Mouse (Mus musculus): Measurements from ENCODE around the gene Tmem210. TPM values are rescaled to one million over a fixed set of nuclear protein-coding genes. Genes with fewer than 3 reads are reported as not detected.
A peak's percentile ranks its signal among the peaks of the same experiment; 100 is the strongest.

Tmem210 gene
- polyA plus RNA-seq, 1 experiment from 2014 or later = not detected

GRCm38 (mm10) chr2:25289651-25290050 lies 1.7 kb downstream of the Tmem210 start, which contains the start of gene Lrrc26:
Gene Lrrc26 (plus strand): TSS chr2:25289915.
- Histone ChIP-seq H3K4me3 (replicated peaks; ENCODE audit: low read length) (peak within 1 kb of the TSS; percentile 25), H3K4me1 (replicated peaks; ENCODE audit: control insufficient read depth, insufficient read depth, low read length) (peaks cover 28% of the 10 kb centered on the region), H3K9ac (replicated peaks; ENCODE audit: low read depth, low read length) (peak within 1 kb of the TSS; percentile 35; the same call in 1 of the 2 replicates), H3K9me3 (ENCODE audit: control insufficient read depth, low read length) (no peaks in the 10 kb centered on the region), H3K4me2 (ENCODE audit: low read length) (peak within 1 kb of the TSS; percentile 49), H3K36me3 (ENCODE audit: control insufficient read depth, insufficient read depth) (peaks cover 9% of the 10 kb centered on the region; the same call in 1 of the 2 replicates), H3K27me3 (replicated peaks; ENCODE audit: control insufficient read depth, insufficient read depth, low read length) (peaks cover 49% of the 10 kb centered on the region), H3K27ac (ENCODE audit: low read length) (no peak within 1 kb of the TSS)
- no peak for ATAC-seq
- WGBS = 10% methylated on average over 11 of the region's 11 CpGs

DNA sequence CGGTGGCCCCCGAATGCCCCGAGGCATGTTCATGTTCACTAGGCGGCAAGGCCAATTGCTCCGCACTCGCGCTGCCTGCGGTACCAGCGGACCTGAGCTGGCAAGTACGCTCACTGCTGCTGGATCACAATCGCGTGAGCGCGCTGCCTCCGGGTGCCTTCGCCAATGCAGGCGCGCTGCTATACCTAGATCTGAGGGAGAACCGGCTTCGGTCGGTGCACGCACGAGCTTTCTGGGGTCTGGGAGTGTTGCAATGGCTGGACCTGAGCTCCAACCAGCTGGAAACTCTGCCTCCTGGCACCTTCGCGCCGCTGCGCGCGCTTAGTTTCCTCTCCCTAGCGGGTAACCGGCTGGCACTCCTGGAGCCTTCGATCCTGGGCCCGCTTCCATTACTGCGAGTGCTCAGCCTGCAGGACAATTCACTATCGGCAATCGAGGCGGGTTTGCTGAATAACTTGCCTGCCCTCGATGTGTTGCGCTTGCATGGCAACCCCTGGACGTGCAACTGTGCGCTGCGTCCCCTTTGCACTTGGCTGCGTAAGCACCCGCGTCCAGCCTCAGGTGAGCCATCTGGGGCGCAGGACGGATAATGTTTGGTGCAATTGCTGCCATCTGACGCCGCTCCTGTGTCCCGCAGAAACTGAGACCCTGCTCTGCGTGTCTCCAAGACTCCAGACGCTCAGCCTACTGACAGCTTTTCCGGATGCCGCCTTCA lies 2.3 kb downstream of the Tmem210 start:
- Histone ChIP-seq H3K27me3 (replicated peaks; ENCODE audit: control insufficient read depth, insufficient read depth, low read length) (peaks cover 52% of the 10 kb centered on the region), H3K9ac (replicated peaks; ENCODE audit: low read depth, low read length) (peak overlapping the region; percentile 35; the same call in 1 of the 2 replicates), H3K27ac (ENCODE audit: low read length) (no peak overlapping the region), H3K4me3 (replicated peaks; ENCODE audit: low read length) (peak overlapping the region; percentile 25), H3K9me3 (ENCODE audit: control insufficient read depth, low read length) (no peaks in the 10 kb centered on the region), H3K4me1 (replicated peaks; ENCODE audit: control insufficient read depth, insufficient read depth, low read length) (peaks cover 28% of the 10 kb centered on the region), H3K36me3 (ENCODE audit: control insufficient read depth, insufficient read depth) (peaks cover 7% of the 10 kb centered on the region; the same call in 1 of the 2 replicates), H3K4me2 (ENCODE audit: low read length) (peak overlapping the region; percentile 49)
- peak; percentile 38; the same call in 1 of the 2 replicates for ATAC-seq
- 2% methylated on average over 54 of the region's 54 CpGs for WGBS

DNA sequence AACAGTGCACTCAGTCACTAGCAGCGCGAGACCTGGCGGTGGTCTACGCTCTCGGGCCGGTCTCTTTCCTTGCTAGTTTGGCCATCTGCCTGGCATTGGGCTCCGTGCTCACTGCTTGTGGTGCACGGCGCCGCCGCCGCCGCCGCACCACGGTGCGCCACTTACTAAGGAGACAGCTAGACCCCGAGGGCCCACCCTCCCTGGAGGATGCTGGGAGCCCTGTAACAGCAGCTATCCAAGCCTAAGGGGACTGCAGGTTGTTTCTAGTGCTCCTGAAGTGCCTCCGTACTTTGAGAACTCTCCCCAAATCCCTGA lies 2.8 kb downstream of the Tmem210 start:
- H3K27me3 ChIP-seq (replicated peaks; ENCODE audit: control insufficient read depth, insufficient read depth, low read length) = peaks cover 52% of the 10 kb centered on the region
- no peaks in the 10 kb centered on the region for H3K9me3 ChIP-seq (ENCODE audit: control insufficient read depth, low read length)
- peak; percentile 31; the same call in 1 of the 2 replicates for ATAC-seq
- peak overlapping the region; percentile 25 for H3K4me3 ChIP-seq (replicated peaks; ENCODE audit: low read length)
- H3K27ac ChIP-seq (ENCODE audit: low read length) = no peak overlapping the region
- peaks cover 28% of the 10 kb centered on the region for H3K4me1 ChIP-seq (replicated peaks; ENCODE audit: control insufficient read depth, insufficient read depth, low read length)
- peaks cover 4% of the 10 kb centered on the region; the same call in 1 of the 2 replicates for H3K36me3 ChIP-seq (ENCODE audit: control insufficient read depth, insufficient read depth)
- peak overlapping the region; percentile 49 for H3K4me2 ChIP-seq (ENCODE audit: low read length)
- H3K9ac ChIP-seq (replicated peaks; ENCODE audit: low read depth, low read length) = peak overlapping the region; percentile 31; the same call in 1 of the 2 replicates
- WGBS = 2% methylated on average over 18 of the region's 18 CpGs

DNA sequence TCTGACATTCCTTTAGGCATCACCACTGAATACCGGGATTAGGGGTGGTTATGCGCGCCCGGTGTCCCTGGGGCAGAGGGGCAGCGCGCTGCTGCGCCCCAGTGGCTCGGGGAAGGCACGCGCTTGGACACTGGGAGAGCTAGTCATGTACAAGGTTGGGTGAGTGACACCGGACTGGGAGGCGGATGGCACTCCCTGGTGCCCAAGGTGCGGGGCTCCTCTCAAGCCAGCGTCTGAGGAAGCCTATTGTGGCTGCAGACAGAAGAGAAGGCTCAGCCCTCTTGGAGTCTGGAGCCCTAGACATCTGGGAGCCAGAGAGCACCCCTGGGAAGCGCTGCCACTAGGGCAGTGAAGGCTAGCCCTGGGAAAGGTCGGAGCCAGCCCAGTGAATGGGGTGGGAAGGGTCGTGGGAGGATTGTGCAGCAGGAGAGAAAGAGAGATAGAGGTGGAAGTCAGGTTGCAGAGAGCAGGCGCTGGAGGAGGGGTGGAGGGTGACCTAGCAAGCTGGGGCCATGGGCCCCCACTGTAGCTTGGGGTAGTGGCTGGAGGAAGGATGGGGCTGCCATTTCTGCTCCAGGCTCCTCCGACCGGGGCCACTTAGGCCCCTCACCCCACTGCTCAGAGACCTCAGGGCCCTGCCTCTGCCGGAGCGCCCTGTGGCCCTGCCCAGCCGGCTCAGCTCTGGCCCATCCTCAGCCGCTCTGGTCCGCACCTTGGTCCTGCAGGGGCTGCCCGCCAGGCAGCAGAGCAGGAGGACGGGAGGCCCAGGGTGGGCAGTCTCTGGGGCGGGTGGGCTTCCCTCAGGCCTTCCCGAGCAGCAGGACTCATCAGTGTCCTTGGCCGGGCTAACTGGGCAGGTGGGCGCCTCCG lies 3.5 kb downstream of the Tmem210 start:
- H3K36me3 ChIP-seq (ENCODE audit: control insufficient read depth, insufficient read depth) = no peaks in the 10 kb centered on the region
- no peak overlapping the region for H3K27ac ChIP-seq (ENCODE audit: low read length)
- H3K4me1 ChIP-seq (replicated peaks; ENCODE audit: control insufficient read depth, insufficient read depth, low read length) = peaks cover 28% of the 10 kb centered on the region
- H3K4me3 ChIP-seq (replicated peaks; ENCODE audit: low read length) = peak overlapping the region; percentile 25
- no peak for ATAC-seq
- H3K9ac ChIP-seq (replicated peaks; ENCODE audit: low read depth, low read length) = no peak overlapping the region
- peak overlapping the region; percentile 49 for H3K4me2 ChIP-seq (ENCODE audit: low read length)
- H3K9me3 ChIP-seq (ENCODE audit: control insufficient read depth, low read length) = no peaks in the 10 kb centered on the region
- peaks cover 52% of the 10 kb centered on the region for H3K27me3 ChIP-seq (replicated peaks; ENCODE audit: control insufficient read depth, insufficient read depth, low read length)
- WGBS = 4% methylated on average over 32 of the region's 32 CpGs

GRCm38 (mm10) chr2:25292054-25292544 lies 4.2 kb downstream of the Tmem210 start:
- peak; percentile 7; the same call in 1 of the 2 replicates for ATAC-seq

DNA sequence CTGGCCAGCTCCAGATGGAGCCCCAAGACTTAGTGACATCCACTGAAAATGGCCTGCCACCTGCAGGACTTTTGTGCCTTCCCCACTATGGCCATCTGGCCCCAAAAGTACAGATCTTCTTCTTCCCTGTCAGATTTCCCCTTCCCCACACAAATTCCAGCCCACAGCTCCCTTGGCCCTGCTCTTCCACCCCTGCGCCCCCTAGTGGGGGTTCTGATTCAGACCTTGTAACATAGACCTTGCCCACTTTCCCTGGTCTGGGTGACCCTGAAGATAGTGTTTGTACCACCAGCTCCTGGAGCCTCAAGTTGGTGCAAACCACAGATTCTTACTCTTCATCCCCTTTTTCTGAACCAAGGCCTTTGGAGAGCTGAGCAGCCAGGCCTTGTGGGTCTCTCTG lies 4.9 kb downstream of the Tmem210 start:
- no peaks in the 10 kb centered on the region for H3K36me3 ChIP-seq (ENCODE audit: control insufficient read depth, insufficient read depth)
- H3K27ac ChIP-seq (ENCODE audit: low read length) = no peak overlapping the region
- H3K9me3 ChIP-seq (ENCODE audit: control insufficient read depth, low read length) = no peaks in the 10 kb centered on the region
- no peak; the same call in 1 of the 2 replicates for ATAC-seq
- H3K4me3 ChIP-seq (replicated peaks; ENCODE audit: low read length) = no peak overlapping the region
- H3K27me3 ChIP-seq (replicated peaks; ENCODE audit: control insufficient read depth, insufficient read depth, low read length) = peaks cover 62% of the 10 kb centered on the region
- H3K4me1 ChIP-seq (replicated peaks; ENCODE audit: control insufficient read depth, insufficient read depth, low read length) = peaks cover 28% of the 10 kb centered on the region
- WGBS = 0% methylated on average over 1 of the region's 1 CpGs
- no peak overlapping the region for H3K9ac ChIP-seq (replicated peaks; ENCODE audit: low read depth, low read length)
- H3K4me2 ChIP-seq (ENCODE audit: low read length) = no peak overlapping the region

More at GRCm38 (mm10) chr2:25292054-25292544, 4.2 kb downstream of the Tmem210 start:
- Histone ChIP-seq H3K36me3 (ENCODE audit: control insufficient read depth, insufficient read depth) (no peaks in the 10 kb centered on the region), H3K9ac (replicated peaks; ENCODE audit: low read depth, low read length) (peak overlapping the region; percentile 44), H3K9me3 (ENCODE audit: control insufficient read depth, low read length) (no peaks in the 10 kb centered on the region), H3K27me3 (replicated peaks; ENCODE audit: control insufficient read depth, insufficient read depth, low read length) (peaks cover 58% of the 10 kb centered on the region), H3K4me3 (replicated peaks; ENCODE audit: low read length) (peak overlapping the region; percentile 24), H3K4me1 (replicated peaks; ENCODE audit: control insufficient read depth, insufficient read depth, low read length) (peaks cover 28% of the 10 kb centered on the region), H3K4me2 (ENCODE audit: low read length) (peak overlapping the region; percentile 41), H3K27ac (ENCODE audit: low read length) (no peak overlapping the region)
- WGBS = 5% methylated on average over 34 of the region's 43 CpGs

DNA sequence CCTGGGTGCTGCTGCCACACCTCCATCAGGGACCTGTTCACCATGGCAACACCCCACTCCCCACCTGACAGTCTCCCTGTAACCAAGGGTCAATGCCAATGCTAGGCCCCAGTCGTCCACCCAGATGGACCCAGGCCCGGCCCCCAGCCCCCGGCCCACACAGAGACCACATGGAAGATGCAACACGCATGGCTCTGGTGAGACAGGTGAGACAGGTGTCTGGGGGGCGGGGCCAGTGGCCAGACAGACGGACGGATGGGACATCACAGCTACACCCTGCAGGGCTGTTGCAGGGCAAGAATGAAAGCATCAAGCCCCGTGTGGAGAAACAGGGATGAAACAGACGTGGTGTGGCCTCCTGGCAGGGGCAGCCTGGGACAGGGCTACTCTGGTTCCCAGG lies 5.8 kb downstream of the Tmem210 start:
- Histone ChIP-seq H3K27me3 (replicated peaks; ENCODE audit: control insufficient read depth, insufficient read depth, low read length) (peaks cover 56% of the 10 kb centered on the region), H3K4me1 (replicated peaks; ENCODE audit: control insufficient read depth, insufficient read depth, low read length) (peaks cover 28% of the 10 kb centered on the region), H3K27ac (ENCODE audit: low read length) (no peak overlapping the region), H3K4me3 (replicated peaks; ENCODE audit: low read length) (no peak overlapping the region), H3K9ac (replicated peaks; ENCODE audit: low read depth, low read length) (no peak overlapping the region), H3K36me3 (ENCODE audit: control insufficient read depth, insufficient read depth) (no peaks in the 10 kb centered on the region), H3K9me3 (ENCODE audit: control insufficient read depth, low read length) (no peaks in the 10 kb centered on the region), H3K4me2 (ENCODE audit: low read length) (no peak overlapping the region)
- ATAC-seq = no peak
- WGBS = 75% methylated on average over 9 of the region's 9 CpGs

- Histone ChIP-seq H3K27me3 (replicated peaks; ENCODE audit: control insufficient read depth, insufficient read depth, low read length) (peaks cover 24% of the 10 kb centered on the region), H3K9ac (replicated peaks; ENCODE audit: low read depth, low read length) (no peak overlapping the region), H3K9me3 (ENCODE audit: control insufficient read depth, low read length) (no peaks in the 10 kb centered on the region), H3K36me3 (ENCODE audit: control insufficient read depth, insufficient read depth) (no peaks in the 10 kb centered on the region), H3K27ac (ENCODE audit: low read length) (no peak overlapping the region), H3K4me3 (replicated peaks; ENCODE audit: low read length) (no peak overlapping the region), H3K4me1 (replicated peaks; ENCODE audit: control insufficient read depth, insufficient read depth, low read length) (peaks cover 6% of the 10 kb centered on the region), H3K4me2 (ENCODE audit: low read length) (no peak overlapping the region)
- 78% methylated on average over 7 of the region's 8 CpGs for WGBS
- no peak for ATAC-seq
These were observed 9.1 kb downstream of the Tmem210 start for GRCm38 (mm10) chr2:25297093-25297492.

DNA sequence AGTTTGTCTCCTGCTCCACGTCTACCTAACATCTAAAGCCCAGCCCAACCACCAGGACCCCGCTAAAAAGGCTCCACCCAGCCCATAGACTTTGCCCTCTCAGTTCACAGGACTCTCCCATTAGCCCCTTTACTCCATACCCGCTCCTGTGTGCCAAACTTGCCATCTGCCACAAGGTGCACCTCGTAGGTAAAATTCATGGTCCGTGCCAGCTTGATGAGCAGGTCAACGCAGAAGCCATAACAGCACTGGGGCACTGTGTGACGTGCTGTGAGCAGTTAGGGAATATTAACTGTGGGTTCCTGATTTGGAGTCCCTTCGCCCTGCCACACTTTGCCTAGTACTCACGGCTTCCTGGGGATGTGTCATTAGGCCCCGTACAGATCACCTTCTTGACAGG lies 10.1 kb downstream of the Tmem210 start:
- ATAC-seq = no peak
- 84% methylated on average over 10 of the region's 10 CpGs for WGBS
- H3K4me1 ChIP-seq (replicated peaks; ENCODE audit: control insufficient read depth, insufficient read depth, low read length) = no peaks in the 10 kb centered on the region
- no peaks in the 10 kb centered on the region for H3K36me3 ChIP-seq (ENCODE audit: control insufficient read depth, insufficient read depth)
- no peak overlapping the region for H3K27ac ChIP-seq (ENCODE audit: low read length)
- no peak overlapping the region for H3K9ac ChIP-seq (replicated peaks; ENCODE audit: low read depth, low read length)
- peaks cover 17% of the 10 kb centered on the region for H3K27me3 ChIP-seq (replicated peaks; ENCODE audit: control insufficient read depth, insufficient read depth, low read length)
- H3K4me3 ChIP-seq (replicated peaks; ENCODE audit: low read length) = no peak overlapping the region
- no peak overlapping the region for H3K4me2 ChIP-seq (ENCODE audit: low read length)
- H3K9me3 ChIP-seq (ENCODE audit: control insufficient read depth, low read length) = no peaks in the 10 kb centered on the region

Data from forebrain, embryonic 16.5 days (tissue).